Mouse (Mus musculus) hindbrain, embryonic 10.5 days (tissue): ENCODE results near the gene Dnajc22. TPM values are rescaled to one million over a fixed set of nuclear protein-coding genes. Genes with fewer than 3 reads are reported as not detected.
"Not testable (repeated sequence)": the region's sequence is repeated elsewhere in the genome, so short reads cannot be mapped to it uniquely, and the experiment has no call there.

Source experiments
- DNase-seq: peaks from one replicate; pipeline ENCODE4 v3.0.0-alpha.2; 2017; ENCODE audit warnings: low spot score
- H3K27ac ChIP-seq: fragments of 300-500 bp; sonication (generic); 2 replicates; pipeline ENCODE4 v1.5.1; 2016; ENCODE audit warnings: mild to moderate bottlenecking, moderate library complexity
- H3K27me3 ChIP-seq: fragments of 300-500 bp; sonication (generic); 2 replicates; pipeline ENCODE4 v1.6.1; 2016; ENCODE audit warnings: mild to moderate bottlenecking; ENCODE audit not compliant: poor library complexity, insufficient read depth, severe bottlenecking
- H3K36me3 ChIP-seq: fragments of 300-500 bp; sonication (generic); 2 replicates; pipeline ENCODE4 v1.6.1; 2016; ENCODE audit warnings: mild to moderate bottlenecking, moderate library complexity
- H3K4me1 ChIP-seq: fragments of 300-500 bp; sonication (generic); replicated peaks from 2 replicates; pipeline ENCODE4 v1.6.1; 2016; ENCODE audit warnings: mild to moderate bottlenecking
- H3K4me3 ChIP-seq: fragments of 300-500 bp; sonication (generic); 2 replicates; pipeline ENCODE4 v1.5.1; 2016; ENCODE audit warnings: mild to moderate bottlenecking, moderate library complexity
- H3K9me3 ChIP-seq: fragments of 300-500 bp; sonication (generic); 2 replicates; pipeline ENCODE4 v1.6.1; 2016; ENCODE audit warnings: mild to moderate bottlenecking, moderate library complexity
- WGBS: fragments of 180-500 bp; shearing (Covaris S2); methylation state at CpG from one replicate; pipeline ENCODE4 v1.1.7; 2016; 5-methylcytosine and 5-hydroxymethylcytosine counted together
- polyA plus RNA-seq: library from polyadenylated mRNA; unstranded; fragments of >200 nt; fragmentation: Nextera tagmentation; extraction: Ambion mirVana; gene quantifications from 2 replicates; pipeline ENCODE4 v1.2.1, GENCODE M21; 2016

Gene Dnajc22
- polyA plus RNA-seq, 1 experiment from 2014 or later = 2.2 TPM

DNA sequence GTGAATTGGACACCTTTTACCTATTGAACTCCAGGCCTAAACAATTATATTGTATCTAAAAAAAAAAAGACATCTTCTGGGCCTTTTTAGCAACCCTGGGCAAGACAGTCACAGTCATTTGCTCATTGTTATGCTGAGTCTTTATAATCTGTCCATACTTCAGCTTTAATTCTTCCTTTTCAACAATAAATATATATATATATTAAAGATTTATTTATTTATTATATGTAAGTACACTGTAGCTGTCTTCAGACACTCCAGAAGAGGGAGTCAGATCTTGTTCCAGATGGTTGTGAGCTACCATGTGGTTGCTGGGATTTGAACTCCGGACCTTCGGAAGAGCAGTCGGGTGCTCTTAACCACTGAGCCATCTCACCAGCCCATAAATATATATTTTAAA is 17.0 kb upstream of the Dnajc22 start:
- not testable (repeated sequence) for DNase-seq, H3K27me3 ChIP-seq, H3K9me3 ChIP-seq, H3K27ac ChIP-seq
- Histone ChIP-seq H3K4me1 (peaks cover 39% of the 10 kb centered on the region), H3K36me3 (peaks cover 46% of the 10 kb centered on the region), H3K4me3 (peak overlapping the region; percentile 81)
- 95% methylated on average over 3 of the region's 3 CpGs for WGBS

DNA sequence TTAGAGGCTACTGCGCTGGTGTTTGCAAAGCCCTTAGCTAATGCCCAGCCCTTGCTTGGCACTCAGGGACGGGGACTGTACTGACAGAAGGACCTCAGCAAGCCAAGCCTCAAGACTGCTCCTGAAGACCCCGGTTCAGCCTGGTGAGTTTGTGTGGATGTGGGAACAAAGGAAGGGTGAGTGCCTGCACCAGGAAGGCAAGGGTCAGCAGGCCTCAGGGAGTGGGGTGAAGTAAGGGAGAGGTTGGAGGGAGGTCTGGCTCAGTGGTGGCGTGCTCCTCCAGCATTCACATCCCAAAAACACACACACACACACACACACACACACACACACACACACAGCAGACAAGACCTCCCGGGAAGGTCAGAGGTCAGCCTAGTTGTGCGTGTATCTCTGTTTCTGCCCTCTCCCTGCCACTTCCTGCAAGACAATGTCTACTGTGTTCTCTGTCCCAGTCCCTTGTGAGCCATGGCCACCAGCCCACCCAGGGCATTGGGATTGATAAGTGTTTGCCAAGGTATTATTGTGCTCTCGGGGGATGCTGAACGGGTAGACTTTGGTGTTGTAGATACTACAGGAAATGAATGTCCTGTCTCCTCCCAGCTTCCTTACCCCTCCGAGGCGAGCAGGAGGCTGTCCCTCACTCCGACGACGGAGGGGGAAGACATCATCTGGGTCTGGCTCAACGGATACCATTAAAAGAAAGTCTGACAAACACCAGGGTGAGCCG is 14.6 kb upstream of the Dnajc22 start:
- Histone ChIP-seq H3K4me3 (no peak overlapping the region), H3K27ac (no peak overlapping the region), H3K36me3 (peaks cover 70% of the 10 kb centered on the region), H3K27me3 (peaks cover 12% of the 10 kb centered on the region), H3K4me1 (peaks cover 39% of the 10 kb centered on the region), H3K9me3 (no peaks in the 10 kb centered on the region)
- 78% methylated on average over 15 of the region's 15 CpGs for WGBS
- DNase-seq = no peak

DNA sequence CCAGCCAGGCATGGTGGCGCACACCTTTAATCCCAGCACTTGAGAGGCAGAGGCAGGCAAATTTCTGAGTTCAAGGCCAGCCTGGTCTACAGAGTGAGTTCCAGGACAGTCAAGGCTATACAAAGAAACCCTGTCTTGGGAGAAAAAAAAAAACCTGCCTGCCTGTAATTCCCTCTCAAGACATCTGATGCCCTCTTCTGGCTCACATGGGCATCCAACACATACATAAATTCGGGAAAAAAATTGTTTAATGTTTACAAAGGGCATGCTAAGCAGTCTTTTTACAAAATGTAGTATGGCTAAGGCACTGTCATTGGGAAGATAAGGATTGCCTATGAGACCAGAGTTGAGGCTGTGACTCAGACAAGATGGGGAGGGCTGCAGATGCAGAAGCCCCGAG is 13.2 kb upstream of the Dnajc22 start:
- no peak overlapping the region for H3K27ac ChIP-seq
- H3K4me1 ChIP-seq = peaks cover 44% of the 10 kb centered on the region
- peaks cover 26% of the 10 kb centered on the region for H3K27me3 ChIP-seq
- no peak overlapping the region for H3K4me3 ChIP-seq
- WGBS = 91% methylated on average over 3 of the region's 3 CpGs
- H3K36me3 ChIP-seq = peaks cover 80% of the 10 kb centered on the region
- H3K9me3 ChIP-seq = no peaks in the 10 kb centered on the region
- no peak for DNase-seq

DNA sequence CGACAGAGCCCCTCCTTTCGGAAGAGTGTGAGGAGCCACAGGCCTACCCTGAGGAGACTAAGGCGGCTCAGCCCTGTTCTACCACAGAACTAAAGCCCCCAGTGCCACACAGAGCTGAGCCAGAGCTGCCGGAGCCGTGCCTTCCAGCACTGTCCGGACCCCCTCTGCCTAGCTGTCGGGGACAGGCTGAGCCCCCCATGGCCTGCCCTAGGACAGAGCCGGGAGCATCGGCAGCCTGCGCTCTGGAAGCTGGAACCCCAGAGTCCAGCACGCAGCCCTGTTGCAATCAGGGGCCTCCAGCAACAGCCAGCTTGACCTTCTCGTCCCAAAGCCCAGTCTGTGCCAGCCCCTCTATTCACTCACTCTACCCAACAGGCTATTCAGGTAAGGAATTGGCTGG is 10.6 kb upstream of the Dnajc22 start:
- no peak for DNase-seq
- H3K9me3 ChIP-seq = no peaks in the 10 kb centered on the region
- H3K4me1 ChIP-seq = peaks cover 31% of the 10 kb centered on the region
- 95% methylated on average over 12 of the region's 12 CpGs for WGBS
- H3K36me3 ChIP-seq = peaks cover 70% of the 10 kb centered on the region
- H3K27ac ChIP-seq = no peak overlapping the region
- no peak overlapping the region for H3K4me3 ChIP-seq
- peaks cover 51% of the 10 kb centered on the region for H3K27me3 ChIP-seq

DNA sequence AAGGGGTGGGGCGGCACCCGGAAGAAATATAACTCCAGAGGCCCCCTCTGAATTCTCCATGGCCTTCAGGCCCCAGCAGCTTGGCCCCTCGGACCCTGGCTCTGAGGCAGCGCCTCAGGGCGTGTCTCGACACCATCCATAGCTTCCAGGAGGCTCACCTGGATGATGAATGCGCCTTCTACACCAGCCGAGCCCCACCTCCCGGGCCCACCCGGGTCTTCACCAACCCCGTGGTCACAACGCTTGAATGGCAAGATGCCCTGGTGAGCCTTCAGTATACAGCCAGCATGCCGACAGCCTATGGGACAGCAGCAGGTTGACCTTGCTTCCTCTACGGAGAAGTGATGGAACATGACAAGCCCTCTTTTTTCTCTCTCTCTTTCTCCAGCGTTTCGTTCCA is 10.1 kb upstream of the Dnajc22 start:
- no peaks in the 10 kb centered on the region for H3K9me3 ChIP-seq
- no peak overlapping the region for H3K4me3 ChIP-seq
- DNase-seq = no peak
- H3K4me1 ChIP-seq = peaks cover 30% of the 10 kb centered on the region
- no peak overlapping the region for H3K27ac ChIP-seq
- WGBS = 91% methylated on average over 16 of the region's 16 CpGs
- H3K36me3 ChIP-seq = peaks cover 65% of the 10 kb centered on the region
- H3K27me3 ChIP-seq = peaks cover 57% of the 10 kb centered on the region

DNA sequence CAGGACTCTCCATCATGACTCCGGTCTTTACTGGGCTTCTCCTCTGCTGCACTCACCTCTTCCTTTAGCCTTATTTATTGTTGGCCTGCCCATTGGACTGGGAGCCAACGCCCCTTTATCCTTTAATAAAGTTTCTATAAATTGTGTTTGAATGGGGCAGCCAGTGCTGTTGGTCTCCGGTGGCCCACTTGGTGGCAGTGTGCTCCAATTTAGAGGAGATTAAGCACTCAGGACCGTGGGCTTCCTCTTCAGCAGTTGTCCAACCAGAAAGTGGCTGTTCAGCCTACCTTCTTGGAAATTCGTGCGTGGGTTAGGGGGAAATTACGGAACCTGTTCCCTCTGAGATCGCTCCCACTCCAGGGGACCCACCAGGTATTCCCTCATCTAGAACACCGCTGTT is 9.7 kb upstream of the Dnajc22 start:
- peaks cover 61% of the 10 kb centered on the region for H3K27me3 ChIP-seq
- H3K4me1 ChIP-seq = peaks cover 30% of the 10 kb centered on the region
- no peak overlapping the region for H3K4me3 ChIP-seq
- WGBS = 76% methylated on average over 9 of the region's 9 CpGs
- peaks cover 61% of the 10 kb centered on the region for H3K36me3 ChIP-seq
- H3K27ac ChIP-seq = no peak overlapping the region
- no peaks in the 10 kb centered on the region for H3K9me3 ChIP-seq
- peak; percentile 46 for DNase-seq

DNA sequence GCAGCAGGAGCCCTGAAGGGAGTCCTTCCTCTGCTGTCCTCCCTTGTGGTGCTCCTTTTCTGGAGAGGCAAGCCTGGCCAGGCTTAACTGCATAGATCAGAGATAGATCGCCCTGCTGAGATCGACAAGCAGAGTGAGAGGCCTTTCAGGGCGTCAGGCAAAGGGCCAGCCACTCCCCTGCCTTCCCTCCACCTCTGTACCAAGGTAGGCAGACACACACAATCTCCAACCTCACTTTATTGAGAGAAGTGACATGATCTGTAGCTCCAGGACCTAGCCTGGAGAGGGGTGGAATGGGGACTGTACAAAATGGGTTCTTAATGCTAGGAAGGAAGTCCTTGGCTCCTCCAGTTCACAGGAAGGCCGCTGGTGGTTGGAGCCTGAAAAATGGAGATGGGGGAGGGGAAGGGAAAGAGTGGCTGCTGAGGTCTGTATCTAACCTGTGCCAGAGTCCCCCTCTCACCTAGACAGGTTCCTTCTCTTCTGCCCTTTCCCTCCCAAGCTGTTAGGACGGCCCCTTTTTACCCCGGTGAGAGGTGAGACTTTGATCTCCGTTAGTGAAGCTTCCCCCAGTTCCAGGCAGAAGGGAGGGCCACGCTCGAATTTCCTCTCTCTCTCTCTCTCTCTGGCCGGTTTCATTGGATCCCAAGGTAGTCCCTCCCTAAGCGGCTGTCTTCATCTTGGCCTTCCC is 9.0 kb upstream of the Dnajc22 start:
- WGBS = 6% methylated on average over 11 of the region's 11 CpGs
- H3K9me3 ChIP-seq = no peaks in the 10 kb centered on the region
- no peak for DNase-seq
- peak overlapping the region; percentile 29 for H3K4me3 ChIP-seq
- peaks cover 53% of the 10 kb centered on the region for H3K36me3 ChIP-seq
- peaks cover 33% of the 10 kb centered on the region for H3K4me1 ChIP-seq
- peaks cover 68% of the 10 kb centered on the region for H3K27me3 ChIP-seq
- H3K27ac ChIP-seq = no peak overlapping the region

DNA sequence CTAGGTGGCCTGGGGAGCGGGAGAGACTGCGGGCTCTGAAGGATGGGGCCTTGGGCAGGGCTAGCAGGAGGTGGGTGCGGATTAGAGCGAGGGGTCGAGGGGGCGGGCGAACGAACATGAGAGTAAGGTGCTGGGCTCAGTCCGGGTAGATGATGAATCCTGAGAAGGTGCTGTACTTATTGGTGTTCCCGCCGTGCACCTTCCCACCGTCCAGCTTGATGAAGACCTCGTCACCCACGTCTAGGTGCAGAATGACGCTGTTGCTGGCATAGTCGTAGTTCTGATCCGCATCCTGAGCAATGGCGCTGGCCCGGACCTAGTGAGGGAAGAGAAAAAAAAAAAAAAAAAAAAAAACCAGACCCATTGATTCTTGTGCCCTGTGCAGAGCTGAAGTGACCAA is 8.4 kb upstream of the Dnajc22 start:
- Histone ChIP-seq H3K36me3 (peaks cover 47% of the 10 kb centered on the region), H3K27ac (no peak overlapping the region), H3K27me3 (peaks cover 74% of the 10 kb centered on the region), H3K9me3 (no peaks in the 10 kb centered on the region), H3K4me1 (peaks cover 39% of the 10 kb centered on the region), H3K4me3 (peak overlapping the region; percentile 29)
- no peak for DNase-seq
- 8% methylated on average over 19 of the region's 19 CpGs for WGBS

DNA sequence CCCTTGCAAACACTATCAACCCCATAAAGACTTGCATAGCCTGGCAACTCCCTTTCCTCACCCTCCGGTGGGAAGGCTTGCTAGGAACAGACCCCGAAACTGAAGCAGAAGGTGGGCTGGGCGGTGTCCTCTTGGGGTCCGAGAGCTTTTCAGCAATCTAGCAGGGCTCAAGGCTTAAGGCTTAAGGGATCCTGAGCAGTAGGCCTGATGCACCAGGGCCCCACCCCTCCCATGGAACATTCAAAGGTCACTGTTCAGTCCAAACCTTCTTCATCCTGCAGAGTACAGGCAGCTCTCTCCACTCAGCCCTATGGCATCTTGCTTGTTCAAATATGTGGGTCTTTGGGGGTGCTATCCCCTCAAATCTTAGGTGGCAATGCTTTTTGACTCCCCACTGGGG is 7.0 kb upstream of the Dnajc22 start:
- H3K4me1 ChIP-seq = peaks cover 53% of the 10 kb centered on the region
- peak overlapping the region; percentile 43; the same call in 1 of the 2 replicates for H3K4me3 ChIP-seq
- 67% methylated on average over 4 of the region's 4 CpGs for WGBS
- peaks cover 88% of the 10 kb centered on the region for H3K27me3 ChIP-seq
- DNase-seq = no peak
- H3K36me3 ChIP-seq = peaks cover 33% of the 10 kb centered on the region
- no peaks in the 10 kb centered on the region for H3K9me3 ChIP-seq
- H3K27ac ChIP-seq = no peak overlapping the region

DNA sequence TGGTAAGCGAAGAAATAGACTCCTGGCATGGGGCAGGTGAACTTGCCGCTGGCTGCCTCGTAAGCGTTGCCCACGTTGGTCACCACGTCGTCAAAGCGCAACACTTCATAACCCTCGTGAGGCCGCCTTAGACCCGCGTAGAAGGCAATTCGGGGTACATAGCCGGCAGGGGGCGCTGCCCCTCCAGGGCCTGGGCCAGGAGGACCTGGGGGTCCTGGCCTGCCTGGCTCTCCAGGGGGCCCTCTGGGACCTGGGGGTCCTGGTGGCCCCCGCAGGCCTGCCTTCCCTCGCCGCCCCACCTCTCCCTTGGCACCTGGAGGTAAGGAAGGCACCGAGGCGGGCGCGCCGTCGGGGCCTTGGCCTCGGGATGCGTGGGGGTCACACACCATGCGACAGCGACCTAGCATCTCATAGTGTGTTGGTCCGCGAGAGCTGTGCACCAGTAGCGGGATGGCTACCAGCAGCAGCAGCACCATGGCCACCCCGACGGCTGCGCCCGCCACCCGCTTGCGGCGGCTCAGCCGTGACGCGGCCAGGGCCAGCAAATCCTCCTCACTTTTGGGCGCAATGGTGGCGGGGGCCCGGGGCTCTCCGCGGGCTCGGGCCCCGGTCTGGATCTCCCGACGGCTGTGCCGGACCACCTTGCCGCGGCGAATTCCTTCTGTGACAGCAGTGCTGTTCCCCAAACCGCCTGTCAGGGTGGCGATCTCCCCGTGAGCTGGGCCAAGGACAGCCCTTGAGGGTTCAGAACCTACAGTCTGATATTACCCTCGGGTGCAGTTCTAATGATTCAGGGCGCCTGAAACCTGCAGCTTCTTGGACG is 5.5 kb upstream of the Dnajc22 start, which contains the start of gene C1ql4:
Gene C1ql4 (minus strand): TSS at position 565 of the 823 bp plus-strand sequence.
- WGBS = 8% methylated on average over 60 of the region's 60 CpGs
- Histone ChIP-seq H3K36me3 (peaks cover 19% of the 10 kb centered on the region), H3K9me3 (no peaks in the 10 kb centered on the region), H3K27ac (peak within 1 kb of the TSS; percentile 71), H3K4me3 (peak within 1 kb of the TSS; percentile 43), H3K27me3 (peaks cover 100% of the 10 kb centered on the region), H3K4me1 (peaks cover 62% of the 10 kb centered on the region)
- DNase-seq = peak; percentile 47

DNA sequence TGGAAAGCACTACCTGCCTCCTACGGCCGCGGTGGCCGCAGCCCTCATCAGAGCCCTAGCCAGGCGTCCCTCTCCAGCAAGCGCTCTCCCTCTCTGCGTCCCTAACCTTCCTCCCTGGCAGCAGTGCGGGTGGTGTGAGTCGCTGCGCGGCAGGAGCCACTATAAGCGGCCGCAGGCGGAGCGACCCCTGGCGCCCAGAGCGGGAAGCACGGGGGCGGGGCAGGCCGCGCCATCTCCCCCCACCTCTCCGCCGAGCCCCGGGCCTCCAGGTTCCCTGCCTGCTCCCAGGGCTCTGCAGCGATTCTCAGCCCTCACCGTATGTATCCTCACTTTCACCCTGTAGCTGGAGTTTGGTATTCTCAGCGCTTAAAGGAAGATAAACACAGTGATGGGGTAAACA is 4.7 kb upstream of the Dnajc22 start:
- Histone ChIP-seq H3K36me3 (peaks cover 11% of the 10 kb centered on the region), H3K4me3 (peak overlapping the region; percentile 43), H3K4me1 (peaks cover 70% of the 10 kb centered on the region), H3K27ac (peak overlapping the region; percentile 71), H3K27me3 (peaks cover 100% of the 10 kb centered on the region), H3K9me3 (no peaks in the 10 kb centered on the region)
- peak; percentile 87 for DNase-seq
- under 1% methylated on average over 27 of the region's 27 CpGs for WGBS

DNA sequence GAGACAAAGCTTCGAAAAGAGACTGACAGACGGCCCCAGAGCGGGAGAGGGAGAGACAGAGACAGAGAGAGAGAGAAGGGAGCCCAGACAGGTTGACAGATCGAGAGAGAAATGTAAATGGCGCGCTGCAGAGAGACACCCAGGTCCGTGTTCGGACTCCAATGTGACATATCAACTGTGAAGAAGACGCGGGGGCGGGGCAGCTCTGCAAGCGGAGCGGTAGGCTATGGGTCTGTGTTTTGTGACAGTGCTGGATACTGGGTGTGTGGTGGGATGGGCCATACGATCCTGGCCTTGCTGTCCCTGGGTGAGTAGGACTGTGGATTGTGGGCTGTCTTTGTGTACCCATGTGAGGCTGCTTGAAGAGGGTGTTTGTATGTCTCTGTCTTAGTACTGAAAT is 3.9 kb upstream of the Dnajc22 start:
- 5% methylated on average over 14 of the region's 14 CpGs for WGBS
- H3K36me3 ChIP-seq = peaks cover 3% of the 10 kb centered on the region; the same call in 1 of the 2 replicates
- DNase-seq = no peak
- peaks cover 99% of the 10 kb centered on the region for H3K27me3 ChIP-seq
- H3K4me3 ChIP-seq = peak overlapping the region; percentile 43
- H3K27ac ChIP-seq = peak overlapping the region; percentile 50; the same call in 1 of the 2 replicates
- H3K4me1 ChIP-seq = peaks cover 70% of the 10 kb centered on the region
- no peaks in the 10 kb centered on the region for H3K9me3 ChIP-seq
